Mouse (Mus musculus) heart, adult 2 months (tissue): ENCODE data around the gene Clk1. TPM values are rescaled to one million over a fixed set of nuclear protein-coding genes. Genes with fewer than 3 reads are reported as not detected.
A peak's percentile ranks its signal among the peaks of the same experiment; 100 is the strongest.

Experiments
- DNase-seq, 2 experiments: peaks; one replicate each; pipeline ENCODE4 v3.0.0; 2021
- H3K27ac ChIP-seq: fragments of 200-600 bp; 2 replicates; pipeline ENCODE4 v1.8.1; 2022
- H3K27me3 ChIP-seq: fragments of 200-500 bp; 2 replicates; pipeline ENCODE4 v1.6.1; 2012; ENCODE audit warnings: mild to moderate bottlenecking, low read length, inconsistent platforms, mixed read lengths; ENCODE audit not compliant: control insufficient read depth, insufficient read depth
- H3K36me3 ChIP-seq: fragments of 200-500 bp; 2 replicates; pipeline ENCODE4 v1.6.1; 2012; ENCODE audit warnings: low read length, inconsistent platforms; ENCODE audit not compliant: control insufficient read depth, insufficient read depth
- H3K4me1 ChIP-seq: fragments of 200-500 bp; 2 replicates; pipeline ENCODE4 v1.6.1; 2011; ENCODE audit warnings: low read length; ENCODE audit not compliant: control insufficient read depth, insufficient read depth
- H3K4me3 ChIP-seq: fragments of 200-600 bp; 2 replicates; pipeline ENCODE4 v1.8.1; 2022
- H3K79me2 ChIP-seq: fragments of 200-500 bp; replicated peaks from 2 replicates; pipeline ENCODE4 v1.6.1; 2012; ENCODE audit warnings: mild to moderate bottlenecking, inconsistent platforms, low read length, moderate library complexity, mixed read lengths; ENCODE audit not compliant: control insufficient read depth, insufficient read depth
- H3K9ac ChIP-seq: fragments of 200-500 bp; 2 replicates; pipeline ENCODE4 v1.6.1; 2012; ENCODE audit warnings: low read depth, mild to moderate bottlenecking, control low read depth, inconsistent platforms, low read length, mixed read lengths
- CTCF ChIP-seq: fragments of 200-600 bp; IDR thresholded peaks from 2 replicates; pipeline ENCODE4 v1.8.1; 2022; ENCODE audit warnings: antibody characterized with exemption, mild to moderate bottlenecking, moderate library complexity
- EP300 ChIP-seq: fragments of 200-500 bp; IDR thresholded peaks from 2 replicates; pipeline ENCODE4 v1.6.1; 2011; ENCODE audit warnings: low read depth, low read length, control low read depth; ENCODE audit not compliant: insufficient read depth
- POLR2A ChIP-seq: fragments of 200-500 bp; IDR thresholded peaks from 2 replicates; pipeline ENCODE4 v1.6.1; 2011; ENCODE audit warnings: mild to moderate bottlenecking, low read depth, low read length, control low read depth; ENCODE audit not compliant: insufficient read depth
- whole genome bisulfite sequencing: fragments of 180-500 bp; shearing (Covaris S2); methylation state at CpG from one replicate; pipeline ENCODE4 v1.1.7; 2018; 5-methylcytosine and 5-hydroxymethylcytosine counted together
- intact Hi-C: fragments of 180-260 bp; cut with DNase I; formaldehyde crosslinking; loops from one replicate; pipeline ENCODE4 v1.15.1; 2025
- polyA plus RNA-seq: library from polyadenylated mRNA; depleted of rRNA; stranded (reverse); fragments of >200 nt; gene quantifications from 2 replicates; pipeline ENCODE4 v1.2.3, GENCODE M21; 2012
- total RNA-seq, 2 experiments: library from RNA; stranded (reverse); gene quantifications; 2 replicates each; pipeline ENCODE4 v1.2.3; 2021

Gene Clk1
- total and polyA plus RNA-seq, 3 experiments: 43.3 to 50.4 (median 50.2) TPM

GRCm38 (mm10) chr1:58403745-58404144 lies 20.1 kb downstream of the Clk1 start:
- TF ChIP-seq POLR2A (no peak), CTCF (no peak), EP300 (no peak)
- H3K27ac ChIP-seq: no peak overlapping the region
- no peak overlapping the region for H3K9ac ChIP-seq
- 90% methylated on average over 5 of the region's 5 CpGs for WGBS
- H3K27me3 ChIP-seq: no peaks in the 10 kb centered on the region
- peaks cover 1% of the 10 kb centered on the region; the same call in 1 of the 2 replicates for H3K79me2 ChIP-seq
- H3K4me3 ChIP-seq: no peak overlapping the region
- no peak for DNase-seq
- intact Hi-C loops: no loop called here
- H3K36me3 ChIP-seq: peaks cover 23% of the 10 kb centered on the region
- H3K4me1 ChIP-seq: no peaks in the 10 kb centered on the region

DNA sequence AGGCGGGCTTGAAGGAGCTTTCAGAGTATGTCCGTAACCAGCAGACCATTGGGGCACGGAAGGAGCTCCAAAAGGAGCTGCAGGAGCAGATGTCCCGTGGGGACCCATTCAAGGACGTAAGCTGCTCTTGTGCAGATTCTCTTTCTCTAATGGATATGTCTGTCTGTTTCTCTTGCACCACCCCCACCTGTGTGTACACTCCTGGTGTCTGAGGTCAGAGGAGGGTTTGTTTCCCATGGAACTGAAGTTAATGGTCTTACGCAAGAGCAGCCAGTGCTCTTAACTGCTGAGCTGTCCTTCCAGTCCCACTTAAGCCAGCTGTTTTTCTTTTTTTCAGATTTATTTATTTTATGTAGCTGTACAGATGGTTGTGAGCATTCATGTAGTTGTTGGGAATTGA lies 22.5 kb downstream of the Clk1 start:
- Histone ChIP-seq H3K4me1 (no peaks in the 10 kb centered on the region), H3K27ac (no peak overlapping the region), H3K79me2 (peaks cover 3% of the 10 kb centered on the region; the same call in 1 of the 2 replicates), H3K9ac (no peak overlapping the region), H3K36me3 (peaks cover 39% of the 10 kb centered on the region), H3K4me3 (no peak overlapping the region), H3K27me3 (no peaks in the 10 kb centered on the region)
- intact Hi-C loops: no loop called here
- 91% methylated on average over 6 of the region's 6 CpGs for WGBS
- TF ChIP-seq EP300 (no peak), POLR2A (no peak), CTCF (no peak)
- no peak for DNase-seq

- WGBS: 79% methylated on average over 6 of the region's 6 CpGs
- Histone ChIP-seq H3K4me3 (no peak overlapping the region), H3K27ac (no peak overlapping the region), H3K9ac (no peak overlapping the region), H3K36me3 (peaks cover 52% of the 10 kb centered on the region), H3K4me1 (peaks cover 3% of the 10 kb centered on the region), H3K27me3 (no peaks in the 10 kb centered on the region), H3K79me2 (peaks cover 3% of the 10 kb centered on the region; the same call in 1 of the 2 replicates)
- intact Hi-C loops: no loop called here
- no peak for DNase-seq
- TF ChIP-seq EP300 (no peak), CTCF (no peak), POLR2A (no peak)
Observed at GRCm38 (mm10) chr1:58397731-58398130, 26.1 kb downstream of the Clk1 start.

GRCm38 (mm10) chr1:58396179-58396578 lies 27.7 kb downstream of the Clk1 start:
- H3K27me3 ChIP-seq: no peaks in the 10 kb centered on the region
- no peak overlapping the region for H3K9ac ChIP-seq
- H3K36me3 ChIP-seq: peaks cover 47% of the 10 kb centered on the region
- WGBS: 100% methylated on average over 1 of the region's 1 CpGs
- no peak for DNase-seq
- intact Hi-C loops: no loop called here
- peaks cover 4% of the 10 kb centered on the region for H3K4me1 ChIP-seq
- no peak overlapping the region for H3K27ac ChIP-seq
- TF ChIP-seq POLR2A: no peak
- TF ChIP-seq CTCF: peak; percentile 44
- no peak overlapping the region for H3K4me3 ChIP-seq
- H3K79me2 ChIP-seq: peaks cover 3% of the 10 kb centered on the region; the same call in 1 of the 2 replicates

- Histone ChIP-seq H3K9ac (no peak overlapping the region), H3K27me3 (no peaks in the 10 kb centered on the region), H3K27ac (no peak overlapping the region), H3K4me3 (no peak overlapping the region), H3K36me3 (peaks cover 40% of the 10 kb centered on the region), H3K4me1 (peaks cover 4% of the 10 kb centered on the region), H3K79me2 (peaks cover 2% of the 10 kb centered on the region; the same call in 1 of the 2 replicates)
- intact Hi-C loops: loop anchor here (1.0 kb wide), 1 partner anchor 20 kb away; no protein-coding TSS in a partner anchor
- no peak for DNase-seq
- TF ChIP-seq CTCF: no peak
- TF ChIP-seq POLR2A: no peak
- TF ChIP-seq EP300: no peak
- 94% methylated on average over 3 of the region's 3 CpGs for WGBS
Observed at GRCm38 (mm10) chr1:58395341-58395740, 28.5 kb downstream of the Clk1 start.

DNA sequence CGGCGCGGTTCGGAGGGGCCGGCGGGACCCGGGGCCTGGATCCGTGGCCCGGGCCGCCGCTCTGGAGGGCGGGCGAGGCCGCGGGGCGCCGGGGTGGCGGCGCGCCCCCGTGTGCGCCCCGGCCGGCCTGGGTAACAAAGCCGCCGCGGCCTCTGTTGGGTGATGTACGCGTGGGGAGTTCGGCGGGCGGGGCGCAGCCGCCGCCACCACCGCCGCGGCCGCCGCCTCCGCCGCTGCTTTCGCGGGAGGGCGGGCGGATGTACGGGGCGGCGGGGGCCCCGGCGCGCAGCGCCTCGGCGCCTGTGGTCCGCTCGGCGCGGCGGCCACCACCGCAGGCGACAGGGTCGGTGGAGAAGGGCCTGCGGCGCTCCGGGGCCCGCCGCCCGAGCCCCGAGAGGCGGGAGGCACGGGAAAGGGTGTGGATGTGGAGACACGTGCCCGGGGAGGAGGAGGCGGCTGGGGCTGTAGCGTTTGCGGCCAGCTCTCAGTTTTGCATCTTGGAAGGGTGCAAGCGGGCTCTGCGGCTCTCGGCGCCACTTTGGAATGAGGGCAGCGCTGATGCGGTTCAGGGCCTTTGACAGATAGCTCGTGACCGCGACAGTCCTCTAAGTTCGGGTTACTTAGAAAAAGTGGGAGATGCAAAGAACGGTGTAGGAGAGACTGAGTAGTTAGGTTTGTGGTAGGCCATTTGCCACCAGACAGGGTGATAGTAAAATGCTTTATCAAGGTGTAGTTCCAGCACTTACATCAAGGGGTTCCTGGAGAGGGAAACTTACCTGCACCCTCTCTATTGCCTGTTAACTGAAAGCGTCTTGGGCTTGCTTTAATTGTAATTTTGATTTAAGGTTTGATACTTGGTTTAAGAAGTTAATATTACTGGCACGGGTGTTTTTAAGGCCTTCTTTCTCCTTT lies 30.3 kb downstream of the Clk1 start:
- Histone ChIP-seq H3K27ac (peak overlapping the region; percentile 99), H3K27me3 (no peaks in the 10 kb centered on the region), H3K4me3 (peak overlapping the region; percentile 98), H3K4me1 (peaks cover 4% of the 10 kb centered on the region), H3K79me2 (peaks cover 2% of the 10 kb centered on the region; the same call in 1 of the 2 replicates), H3K9ac (peak overlapping the region; percentile 93), H3K36me3 (peaks cover 33% of the 10 kb centered on the region)
- peak; percentile 62 to 64 for DNase-seq
- TF ChIP-seq EP300: no peak
- no peak for TF ChIP-seq POLR2A
- TF ChIP-seq CTCF: peak; percentile 18; the same call in 1 of the 2 replicates
- intact Hi-C loops: loop anchor here (1.0 kb wide), 2 partner anchors 31 to 52 kb away; partner anchors contain the start of genes Clk1, Nif3l1 and Ppil3
- WGBS: 2% methylated on average over 73 of the region's 90 CpGs
